Mouse (Mus musculus) gastrocnemius, adult 2 months (tissue): ENCODE results near the gene Pdzd2. TPM values are rescaled to one million over a fixed set of nuclear protein-coding genes. Genes with fewer than 3 reads are reported as not detected.

ENCODE experiments used
- DNase-seq: peaks from one replicate; pipeline ENCODE4 v3.0.0; 2022
- H3K27ac ChIP-seq: fragments of 200-600 bp; 2 replicates; pipeline ENCODE4 v1.8.1; 2022; ENCODE audit warnings: mild to moderate bottlenecking
- H3K4me3 ChIP-seq: fragments of 200-600 bp; 2 replicates; pipeline ENCODE4 v1.8.1; 2022; ENCODE audit warnings: mild to moderate bottlenecking, moderate library complexity
- CTCF ChIP-seq: fragments of 200-600 bp; IDR thresholded peaks from 2 replicates; pipeline ENCODE4 v1.8.1; 2022; ENCODE audit warnings: antibody characterized with exemption, mild to moderate bottlenecking, moderate library complexity
- intact Hi-C: fragments of 180-260 bp; cut with DNase I; formaldehyde crosslinking; loops from one replicate; pipeline ENCODE4 v1.15.1; 2025
- microRNA-seq: library from miRNA; unstranded; fragments of <30 nt; microRNA quantifications from one replicate; pipeline ENCODE4 v1.2.0, GENCODE M21; 2021
- total RNA-seq, 2 experiments: library from RNA; stranded (reverse); gene quantifications; 2 replicates each; pipeline ENCODE4 v1.2.3; 2021

The Pdzd2 gene
- total RNA-seq, 2 experiments from 2014 or later, result 17.0 to 23.8 TPM

GRCm38 (mm10) chr15:12313255-12313654 lies 426.5 kb downstream of the Pdzd2 start:
- intact Hi-C loops, result no loop called here
- TF ChIP-seq CTCF, result no peak
- Histone ChIP-seq H3K27ac (no peak overlapping the region), H3K4me3 (no peak overlapping the region)
- DNase-seq, result no peak

GRCm38 (mm10) chr15:12311465-12311864 lies 428.3 kb downstream of the Pdzd2 start:
- DNase-seq, result no peak
- no peak for TF ChIP-seq CTCF
- no peak overlapping the region for H3K27ac ChIP-seq
- no peak overlapping the region for H3K4me3 ChIP-seq
- intact Hi-C loops, result no loop called here

- intact Hi-C loops, result no loop called here
- no peak for TF ChIP-seq CTCF
- H3K4me3 ChIP-seq, result no peak overlapping the region
- DNase-seq, result no peak
- H3K27ac ChIP-seq, result no peak overlapping the region
These were observed 429.0 kb downstream of the Pdzd2 start for GRCm38 (mm10) chr15:12310676-12311075.

Small RNA genes within 50 kb of the gene (microRNA-seq; reads per million reads assigned to microRNA genes)
- not detected for gene Gm24135
- gene Gm24302, result not detected

Other genes with a start within 250 kb of the Pdzd2 start
- 10 to 100 TPM; 21.5 to 22.7 TPM for gene 6030458C11Rik, start 84.7 kb upstream of the Pdzd2 start, total RNA-seq
- 10 to 100 TPM; 33.9 to 37.6 TPM for gene Drosha, start 84.9 kb upstream of the Pdzd2 start, total RNA-seq